Mouse (Mus musculus) stomach, postnatal 0 days (tissue): ENCODE results near the gene Sec1. TPM values are rescaled to one million over a fixed set of nuclear protein-coding genes. Genes with fewer than 3 reads are reported as not detected.

Source experiments
- ATAC-seq: fragments of 200-750 bp; cut with Nextera tagmentation; 2 replicates; pipeline ENCODE4 v1.8.0; 2017; ENCODE audit not compliant: low FRiP score, low TSS enrichment
- DNase-seq: peaks from one replicate; pipeline ENCODE4 v3.0.0-alpha.2; 2016; ENCODE audit warnings: low spot score
- H3K27ac ChIP-seq: fragments of 300-500 bp; sonication (generic); replicated peaks from 2 replicates; pipeline ENCODE4 v1.5.1; 2014; ENCODE audit warnings: mild to moderate bottlenecking, control low read depth
- H3K27me3 ChIP-seq: fragments of 300-500 bp; sonication (generic); 2 replicates; pipeline ENCODE4 v1.6.1; 2014; ENCODE audit warnings: low read length; ENCODE audit not compliant: control insufficient read depth, insufficient read depth
- H3K36me3 ChIP-seq: fragments of 300-500 bp; sonication (generic); 2 replicates; pipeline ENCODE4 v1.6.1; 2014; ENCODE audit warnings: low read length, mixed read lengths; ENCODE audit not compliant: control insufficient read depth, insufficient read depth
- H3K4me1 ChIP-seq: fragments of 300-500 bp; sonication (generic); replicated peaks from 2 replicates; pipeline ENCODE4 v1.6.1; 2014; ENCODE audit warnings: antibody characterized with exemption; ENCODE audit not compliant: control insufficient read depth, insufficient read depth
- H3K4me2 ChIP-seq: fragments of 300-500 bp; sonication (generic); replicated peaks from 2 replicates; pipeline ENCODE4 v1.6.1; 2014; ENCODE audit warnings: low read depth, mild to moderate bottlenecking, control low read depth, moderate library complexity
- H3K4me3 ChIP-seq: fragments of 300-500 bp; sonication (generic); 2 replicates; pipeline ENCODE4 v1.5.1; 2014; ENCODE audit warnings: low read depth, low read length, control low read depth
- H3K9ac ChIP-seq: fragments of 300-500 bp; sonication (generic); 2 replicates; pipeline ENCODE4 v1.6.1; 2014; ENCODE audit warnings: mild to moderate bottlenecking, low read length, control low read depth, mixed read lengths
- H3K9me3 ChIP-seq: fragments of 300-500 bp; sonication (generic); 2 replicates; pipeline ENCODE4 v1.6.1; 2016; ENCODE audit warnings: low read length; ENCODE audit not compliant: control insufficient read depth
- CTCF ChIP-seq: IDR thresholded peaks from 2 replicates; pipeline ENCODE4 v1.5.1; 2016; ENCODE audit warnings: antibody characterized with exemption, low read depth, mild to moderate bottlenecking, moderate library complexity
- EP300 ChIP-seq: optimal IDR thresholded peaks from 2 replicates; pipeline ENCODE3; 2016; ENCODE audit warnings: antibody characterized with exemption
- WGBS: fragments of 180-500 bp; shearing (Covaris S2); extraction: QIAGEN DNeasy Blood & Tissue Kit; methylation state at CpG from one replicate; pipeline ENCODE4 v1.1.7; 2014; 5-methylcytosine and 5-hydroxymethylcytosine counted together
- polyA plus RNA-seq: library from polyadenylated mRNA; unstranded; fragments of >200 nt; fragmentation: Nextera tagmentation; extraction: Ambion mirVana; gene quantifications from 2 replicates; pipeline ENCODE4 v1.2.1, GENCODE M21; 2015

Gene Sec1
- polyA plus RNA-seq, 1 experiment from 2014 or later, result 0.53 TPM

DNA sequence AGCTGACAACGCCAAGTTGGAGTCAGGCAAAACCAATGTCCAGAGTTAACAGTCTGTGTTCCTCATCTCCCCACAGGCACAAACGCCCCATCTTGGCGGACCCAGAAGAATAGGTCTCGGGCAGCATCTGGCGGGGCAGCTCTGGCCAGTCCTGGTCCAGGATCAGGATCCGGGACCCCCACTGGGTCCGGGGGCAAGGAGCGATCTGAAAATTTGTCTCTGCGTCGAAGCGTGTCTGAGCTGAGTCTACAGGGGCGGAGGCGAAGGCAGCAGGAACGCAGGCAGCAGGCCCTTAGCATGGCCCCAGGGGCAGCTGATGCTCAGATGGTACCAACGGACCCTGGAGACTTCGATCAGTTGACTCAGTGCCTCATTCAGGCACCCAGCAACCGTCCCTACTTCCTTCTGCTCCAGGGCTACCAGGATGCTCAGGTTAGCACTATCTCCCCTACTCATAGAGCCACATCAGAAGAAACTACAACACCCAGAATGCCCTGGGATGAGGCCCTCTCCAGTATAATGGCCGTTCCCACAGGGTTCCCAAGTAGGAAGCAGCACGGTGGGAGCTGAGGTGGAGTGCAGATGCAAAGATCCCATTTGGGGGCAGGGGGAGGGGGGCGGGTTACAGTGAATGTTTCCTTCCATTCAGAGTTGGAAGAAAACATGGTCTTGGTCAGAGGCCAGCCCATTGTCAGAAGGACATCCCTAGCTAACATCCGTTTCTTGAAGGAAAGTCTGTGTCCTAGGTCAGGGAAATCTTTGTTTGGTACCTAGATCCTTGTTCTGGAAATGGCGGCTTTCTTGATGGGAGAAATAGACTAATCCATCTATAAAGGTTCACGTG is 63.9 kb downstream of the Sec1 start:
- TF ChIP-seq CTCF (no peak), EP300 (no peak)
- peaks cover 2% of the 10 kb centered on the region; the same call in 1 of the 2 replicates for H3K4me1 ChIP-seq
- no peak overlapping the region for H3K9ac ChIP-seq
- ATAC-seq (no peak), DNase-seq (no peak)
- no peaks in the 10 kb centered on the region for H3K9me3 ChIP-seq
- WGBS, result 80% methylated on average over 23 of the region's 23 CpGs
- H3K4me3 ChIP-seq, result no peak overlapping the region
- H3K36me3 ChIP-seq, result no peaks in the 10 kb centered on the region
- no peak overlapping the region for H3K27ac ChIP-seq
- H3K4me2 ChIP-seq, result no peak overlapping the region
- no peaks in the 10 kb centered on the region for H3K27me3 ChIP-seq

DNA sequence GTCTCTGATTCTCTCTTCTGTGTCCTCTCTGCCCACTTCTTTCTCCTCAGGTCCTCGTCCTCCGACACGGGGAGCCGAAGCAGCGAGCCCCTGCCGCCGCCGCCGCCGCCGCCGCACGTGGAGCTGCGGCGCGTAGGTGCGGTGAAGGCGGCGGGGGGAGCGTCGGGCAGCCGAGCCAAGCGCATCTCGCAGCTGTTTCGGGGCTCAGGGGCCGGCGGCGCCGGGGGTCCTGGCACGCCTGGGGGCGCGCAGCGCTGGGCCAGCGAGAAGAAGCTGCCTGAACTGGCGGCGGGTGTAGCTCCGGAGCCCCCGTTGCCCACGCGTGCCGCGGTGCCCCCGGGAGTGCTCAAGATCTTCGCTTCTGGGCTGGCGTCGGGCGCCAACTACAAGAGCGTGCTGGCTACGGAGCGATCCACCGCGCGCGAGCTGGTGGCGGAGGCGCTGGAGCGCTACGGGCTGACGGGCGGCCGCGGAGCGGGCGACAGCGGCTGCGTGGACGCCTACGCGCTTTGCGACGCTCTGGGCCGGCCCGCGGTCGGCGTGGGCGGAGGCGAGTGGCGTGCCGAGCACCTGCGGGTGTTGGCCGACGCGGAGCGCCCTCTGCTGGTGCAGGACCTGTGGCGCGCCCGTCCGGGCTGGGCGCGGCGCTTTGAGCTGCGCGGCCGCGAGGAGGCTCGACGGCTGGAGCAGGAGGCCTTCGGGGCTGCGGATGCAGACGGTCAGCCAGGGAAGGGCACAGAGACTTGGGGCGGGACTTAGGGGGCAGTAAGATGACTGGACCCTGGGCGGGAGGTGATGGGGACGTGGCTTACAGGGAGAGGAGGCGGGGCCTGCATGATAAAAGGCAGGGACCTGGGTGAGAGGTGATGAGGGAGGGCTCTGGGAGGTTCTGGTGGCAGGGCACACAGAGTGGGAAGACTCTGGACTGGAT is 65.6 kb downstream of the Sec1 start:
- no peaks in the 10 kb centered on the region for H3K36me3 ChIP-seq
- WGBS, result 1% methylated on average over 94 of the region's 105 CpGs
- H3K9me3 ChIP-seq, result no peaks in the 10 kb centered on the region
- peak overlapping the region; percentile 77 for H3K9ac ChIP-seq
- H3K27me3 ChIP-seq, result no peaks in the 10 kb centered on the region
- H3K4me2 ChIP-seq, result peak overlapping the region; percentile 98
- peaks cover 2% of the 10 kb centered on the region; the same call in 1 of the 2 replicates for H3K4me1 ChIP-seq
- H3K27ac ChIP-seq, result peak overlapping the region; percentile 76
- ATAC-seq (peak; percentile 88), DNase-seq (peak; percentile 95)
- H3K4me3 ChIP-seq, result peak overlapping the region; percentile 55
- TF ChIP-seq EP300, result no peak
- peak; percentile 85 for TF ChIP-seq CTCF

Other genes with a start within 250 kb of the Sec1 start
- gene Ftl1, start 234.5 kb downstream of the Sec1 start, polyA plus RNA-seq, result 3,647 and 3,760 TPM in 2 replicates
- 119 and 120 TPM in 2 replicates for gene Bax, start 227.5 kb downstream of the Sec1 start, polyA plus RNA-seq
- 0.32 and 0.42 TPM in 2 replicates for gene Tulp2, start 212.5 kb downstream of the Sec1 start, polyA plus RNA-seq
- gene Gm45808, start 207.6 kb downstream of the Sec1 start, polyA plus RNA-seq, result not detected in 2 replicates
- 1.1 and 1.3 TPM in 2 replicates for gene Dhdh, start 205.6 kb downstream of the Sec1 start, polyA plus RNA-seq
- gene Nucb1, start 184.0 kb downstream of the Sec1 start, polyA plus RNA-seq, result 196 and 199 TPM in 2 replicates
- gene Ppp1r15a, start 168.1 kb downstream of the Sec1 start, polyA plus RNA-seq, result 21.6 and 26.6 TPM in 2 replicates
- gene Plekha4, start 168.1 kb downstream of the Sec1 start, polyA plus RNA-seq, result 7.9 and 8.0 TPM in 2 replicates
- gene Hsd17b14, start 139.5 kb downstream of the Sec1 start, polyA plus RNA-seq, result 16.6 and 16.9 TPM in 2 replicates
- 101 and 108 TPM in 2 replicates for gene Bcat2, start 124.2 kb downstream of the Sec1 start, polyA plus RNA-seq
- 0.69 and 0.90 TPM in 2 replicates for gene Fgf21, start 78.9 kb downstream of the Sec1 start, polyA plus RNA-seq
- 1.8 and 2.3 TPM in 2 replicates for gene Fut1, start 77.1 kb downstream of the Sec1 start, polyA plus RNA-seq
- gene Izumo1, start 72.6 kb downstream of the Sec1 start, polyA plus RNA-seq, result 0.08 TPM in 2 replicates
- gene Rasip1, start 66.9 kb downstream of the Sec1 start, polyA plus RNA-seq, result 5.4 and 6.3 TPM in 2 replicates
- 4.6 and 5.5 TPM in 2 replicates for gene Mamstr, start 54.4 kb downstream of the Sec1 start, polyA plus RNA-seq
- gene Fut2, start 28.0 kb downstream of the Sec1 start, polyA plus RNA-seq, result 35.1 and 36.1 TPM in 2 replicates
- 0.41 and 0.45 TPM in 2 replicates for gene Ntn5, start 10.4 kb downstream of the Sec1 start, polyA plus RNA-seq
- 2.7 and 4.4 TPM in 2 replicates for gene Car11, start 5.4 kb upstream of the Sec1 start, polyA plus RNA-seq
- gene Dbp, start 10.7 kb upstream of the Sec1 start, polyA plus RNA-seq, result 8.8 and 12.6 TPM in 2 replicates
- 893 and 919 TPM in 2 replicates for gene Rpl18, start 21.1 kb upstream of the Sec1 start, polyA plus RNA-seq
- 23.6 and 24.5 TPM in 2 replicates for gene Sphk2, start 23.6 kb upstream of the Sec1 start, polyA plus RNA-seq
- gene Fam83e, start 26.8 kb upstream of the Sec1 start, polyA plus RNA-seq, result 21.6 and 24.8 TPM in 2 replicates
- 0.39 and 0.56 TPM in 2 replicates for gene Spaca4, start 31.4 kb upstream of the Sec1 start, polyA plus RNA-seq
- 0.15 and 0.27 TPM in 2 replicates for gene Lmtk3, start 89.3 kb upstream of the Sec1 start, polyA plus RNA-seq
- 83.2 and 87.1 TPM in 2 replicates for gene Sult2b1, start 90.3 kb upstream of the Sec1 start, polyA plus RNA-seq
- 59.7 and 62.4 TPM in 2 replicates for gene Cyth2, start 120.2 kb upstream of the Sec1 start, polyA plus RNA-seq
- 0.22 TPM in 2 replicates for gene Kcnj14, start 130.4 kb upstream of the Sec1 start, polyA plus RNA-seq
- gene Grwd1, start 136.5 kb upstream of the Sec1 start, polyA plus RNA-seq, result 25.6 and 25.7 TPM in 2 replicates
- 49.8 and 54.6 TPM in 2 replicates for gene Kdelr1, start 178.4 kb upstream of the Sec1 start, polyA plus RNA-seq
- 0.35 and 0.38 TPM in 2 replicates for gene Grin2d, start 184.0 kb upstream of the Sec1 start, polyA plus RNA-seq
- gene Syngr4, start 202.3 kb upstream of the Sec1 start, polyA plus RNA-seq, result 0.46 and 0.79 TPM in 2 replicates
- 3.1 and 3.2 TPM in 2 replicates for gene Tmem143, start 202.5 kb upstream of the Sec1 start, polyA plus RNA-seq
- 135 and 151 TPM in 2 replicates for gene Emp3, start 227.0 kb upstream of the Sec1 start, polyA plus RNA-seq
- 1.7 and 2.3 TPM in 2 replicates for gene Ccdc114, start 229.7 kb upstream of the Sec1 start, polyA plus RNA-seq